Mouse (Mus musculus) heart, postnatal 0 days (tissue): ENCODE measurements around the gene Dnttip1. TPM values are rescaled to one million over a fixed set of nuclear protein-coding genes. Genes with fewer than 3 reads are reported as not detected.

Experiments
- ATAC-seq: fragments of 200-750 bp; cut with Nextera tagmentation; 2 replicates; pipeline ENCODE4 v1.8.0; 2017; ENCODE audit warnings: low read depth, moderate number of reproducible peaks, moderate library complexity; ENCODE audit not compliant: insufficient read depth
- DNase-seq: peaks from one replicate; pipeline ENCODE4 v3.0.0-alpha.2; 2016; ENCODE audit warnings: low spot score
- H3K27ac ChIP-seq: fragments of 300-500 bp; sonication (generic); 2 replicates; pipeline ENCODE4 v1.5.1; 2014; ENCODE audit warnings: low read depth, mild to moderate bottlenecking
- H3K27me3 ChIP-seq: fragments of 300-500 bp; sonication (generic); 2 replicates; pipeline ENCODE4 v1.6.1; 2014; ENCODE audit warnings: low read length, mixed read lengths; ENCODE audit not compliant: control insufficient read depth, insufficient read depth
- H3K36me3 ChIP-seq: fragments of 300-500 bp; sonication (generic); replicated peaks from 2 replicates; pipeline ENCODE4 v1.6.1; 2014; ENCODE audit warnings: low read length, mixed read lengths; ENCODE audit not compliant: control insufficient read depth, insufficient read depth
- H3K4me1 ChIP-seq: fragments of 300-500 bp; sonication (generic); 2 replicates; pipeline ENCODE4 v1.6.1; 2014; ENCODE audit warnings: antibody characterized with exemption; ENCODE audit not compliant: control insufficient read depth, insufficient read depth
- H3K4me2 ChIP-seq: fragments of 300-500 bp; sonication (generic); 2 replicates; pipeline ENCODE4 v1.6.1; 2014; ENCODE audit warnings: low read depth, mild to moderate bottlenecking, low read length, moderate library complexity
- H3K4me3 ChIP-seq: fragments of 300-500 bp; sonication (generic); 2 replicates; pipeline ENCODE4 v1.5.1; 2014; ENCODE audit warnings: low read depth, low read length
- H3K9ac ChIP-seq: fragments of 300-500 bp; sonication (generic); replicated peaks from 2 replicates; pipeline ENCODE4 v1.6.1; 2014; ENCODE audit warnings: low read depth, low read length, mixed read lengths
- H3K9me3 ChIP-seq: fragments of 300-500 bp; sonication (generic); replicated peaks from 2 replicates; pipeline ENCODE4 v1.6.1; 2016; ENCODE audit warnings: low read length; ENCODE audit not compliant: control insufficient read depth
- CTCF ChIP-seq: IDR thresholded peaks from 2 replicates; pipeline ENCODE4 v1.5.1; 2016; ENCODE audit warnings: antibody characterized with exemption, control low read depth, low read depth
- EP300 ChIP-seq: IDR thresholded peaks from 2 replicates; pipeline ENCODE4 v1.6.1; 2016; ENCODE audit warnings: antibody characterized with exemption, low read depth
- WGBS: fragments of 180-500 bp; shearing (Covaris S2); extraction: QIAGEN DNeasy Blood & Tissue Kit; methylation state at CpG from one replicate; pipeline ENCODE4 v1.1.7; 2014; 5-methylcytosine and 5-hydroxymethylcytosine counted together
- polyA plus RNA-seq: library from polyadenylated mRNA; unstranded; fragments of >200 nt; fragmentation: Nextera tagmentation; extraction: Ambion mirVana; gene quantifications from 2 replicates; pipeline ENCODE4 v1.2.1, GENCODE M21; 2015
- total RNA-seq: library from RNA; depleted of rRNA; stranded (reverse); fragments of >200 nt; gene quantifications from 2 replicates; pipeline ENCODE4 v1.2.3, GENCODE M21; 2014; ENCODE audit warnings: low replicate concordance

Dnttip1 gene
- total and polyA plus RNA-seq, 2 experiments from 2014 or later = 8.9 to 42.8 TPM

DNA sequence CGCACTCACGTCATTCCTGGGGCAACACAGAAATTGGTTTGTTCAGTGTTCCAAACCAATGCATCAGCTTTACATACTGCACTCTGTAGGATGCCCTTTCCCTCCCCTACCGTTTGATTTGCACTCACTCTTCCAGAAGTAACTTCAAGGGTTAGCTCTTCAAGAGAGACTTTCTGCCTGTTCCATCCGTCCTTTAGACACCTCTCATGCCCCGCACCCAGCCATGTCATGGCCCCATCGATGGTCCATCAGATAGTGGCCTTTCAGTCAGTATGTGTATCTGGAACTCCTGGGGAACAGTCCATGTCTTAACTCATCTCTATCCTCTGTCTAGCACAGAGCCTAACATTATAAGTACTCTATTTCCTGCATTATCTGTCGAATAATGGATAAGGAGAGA lies 16.8 kb downstream of the Dnttip1 start:
- 82% methylated on average over 7 of the region's 7 CpGs for WGBS
- no peak overlapping the region for H3K4me2 ChIP-seq
- H3K9ac ChIP-seq = no peak overlapping the region
- H3K36me3 ChIP-seq = peaks cover 87% of the 10 kb centered on the region
- 0 out of 2 replicates have a peak, but pooled peaks cover 4% of the 10 kb centered on the region for H3K4me1 ChIP-seq
- ATAC-seq = no peak
- no peaks in the 10 kb centered on the region for H3K27me3 ChIP-seq
- no peak overlapping the region for H3K4me3 ChIP-seq
- H3K9me3 ChIP-seq = no peaks in the 10 kb centered on the region
- no peak overlapping the region for H3K27ac ChIP-seq
- no peak for DNase-seq
- TF ChIP-seq EP300 (no peak), CTCF (no peak)

DNA sequence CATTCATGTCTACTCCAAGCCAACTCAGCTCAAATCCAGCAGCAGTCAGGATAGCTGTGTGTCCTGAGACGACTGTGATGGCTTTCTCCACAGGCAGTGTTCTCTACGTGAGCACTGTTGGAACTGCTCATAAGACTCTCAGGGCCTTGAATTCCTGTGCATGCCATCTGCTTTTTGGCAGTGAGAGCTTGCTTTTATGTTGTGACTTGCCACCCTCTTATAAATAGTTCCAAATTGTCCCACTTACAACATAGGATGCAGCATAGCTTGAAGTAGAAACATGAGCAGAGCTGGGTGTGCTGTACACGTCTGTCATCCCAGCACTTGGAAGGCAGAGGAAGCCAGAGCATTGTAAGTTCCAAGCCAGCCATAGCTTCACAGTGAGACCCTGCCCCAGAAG lies 20.1 kb downstream of the Dnttip1 start:
- ATAC-seq (no peak), DNase-seq (no peak)
- WGBS = 44% methylated on average over 3 of the region's 3 CpGs
- peaks cover 64% of the 10 kb centered on the region for H3K36me3 ChIP-seq
- H3K4me1 ChIP-seq = 0 out of 2 replicates have a peak, but pooled peaks cover 10% of the 10 kb centered on the region
- H3K27ac ChIP-seq = peak overlapping the region; percentile 36; the same call in 1 of the 2 replicates
- TF ChIP-seq CTCF (no peak), EP300 (no peak)
- H3K9ac ChIP-seq = no peak overlapping the region
- no peaks in the 10 kb centered on the region for H3K27me3 ChIP-seq
- H3K9me3 ChIP-seq = no peaks in the 10 kb centered on the region
- H3K4me3 ChIP-seq = no peak overlapping the region
- no peak overlapping the region for H3K4me2 ChIP-seq

GRCm38 (mm10) chr2:164767812-164768540 lies 22.2 kb downstream of the Dnttip1 start:
- Histone ChIP-seq H3K9ac (no peak overlapping the region), H3K4me2 (no peak overlapping the region), H3K36me3 (peaks cover 50% of the 10 kb centered on the region), H3K27ac (peak overlapping the region; percentile 74), H3K4me3 (no peak overlapping the region), H3K27me3 (no peaks in the 10 kb centered on the region), H3K9me3 (no peaks in the 10 kb centered on the region), H3K4me1 (peaks cover 20% of the 10 kb centered on the region; the same call in 1 of the 2 replicates)
- WGBS = 82% methylated on average over 15 of the region's 15 CpGs
- ATAC-seq (no peak), DNase-seq (no peak)
- TF ChIP-seq EP300 = no peak
- TF ChIP-seq CTCF = no peak

DNA sequence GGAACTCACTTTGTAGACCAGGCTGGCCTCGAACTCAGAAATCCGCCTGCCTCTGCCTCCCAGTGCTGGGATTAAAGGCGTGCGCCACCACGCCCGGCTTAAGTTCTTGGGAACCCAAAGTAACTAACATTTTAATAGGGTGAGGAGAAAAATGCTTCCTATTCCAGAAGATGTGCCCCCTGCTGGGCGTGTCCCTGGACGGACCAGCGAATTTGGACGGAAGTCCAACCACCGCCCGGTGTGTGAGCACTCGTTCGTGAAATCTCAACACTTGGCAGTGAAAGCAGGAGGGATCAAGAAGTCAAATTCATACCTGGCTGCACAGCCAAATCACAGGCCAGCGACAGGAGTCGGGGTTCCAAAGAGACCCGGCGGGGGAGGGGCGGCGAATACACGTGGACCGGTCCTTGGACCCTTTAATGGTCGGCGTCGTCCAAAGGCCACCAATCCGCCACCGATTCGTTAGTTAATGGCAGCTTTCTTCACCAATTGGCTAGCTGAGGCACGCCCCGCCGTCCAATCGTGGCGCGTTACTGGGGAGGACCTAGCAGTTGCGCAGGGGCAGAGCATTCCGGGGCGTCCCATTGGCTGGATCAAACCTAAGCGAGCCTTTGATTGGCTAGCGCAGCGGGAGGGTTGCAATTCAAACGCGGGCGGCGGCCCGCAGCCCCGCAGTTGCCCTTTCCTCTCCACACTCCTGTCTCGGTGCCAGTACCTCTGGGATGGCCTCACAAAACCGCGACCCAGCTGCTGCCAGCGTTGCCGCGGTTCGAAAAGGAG lies 23.7 kb downstream of the Dnttip1 start, which contains the start of gene Ube2c:
Gene Ube2c, plus strand, starts transcription at position 641 of the 780 bp plus-strand sequence.
- Histone ChIP-seq H3K4me2 (peak within 1 kb of the TSS; percentile 86), H3K9ac (peak within 1 kb of the TSS; percentile 58), H3K4me3 (peak within 1 kb of the TSS; percentile 68), H3K9me3 (no peaks in the 10 kb centered on the region), H3K4me1 (peaks cover 20% of the 10 kb centered on the region; the same call in 1 of the 2 replicates), H3K27ac (peak within 1 kb of the TSS; percentile 75), H3K36me3 (peaks cover 41% of the 10 kb centered on the region), H3K27me3 (no peaks in the 10 kb centered on the region)
- WGBS = 1% methylated on average over 53 of the region's 53 CpGs
- ATAC-seq (peak; percentile 98), DNase-seq (peak; percentile 98)
- peak; percentile 41 for TF ChIP-seq CTCF
- peak; percentile 92 for TF ChIP-seq EP300

DNA sequence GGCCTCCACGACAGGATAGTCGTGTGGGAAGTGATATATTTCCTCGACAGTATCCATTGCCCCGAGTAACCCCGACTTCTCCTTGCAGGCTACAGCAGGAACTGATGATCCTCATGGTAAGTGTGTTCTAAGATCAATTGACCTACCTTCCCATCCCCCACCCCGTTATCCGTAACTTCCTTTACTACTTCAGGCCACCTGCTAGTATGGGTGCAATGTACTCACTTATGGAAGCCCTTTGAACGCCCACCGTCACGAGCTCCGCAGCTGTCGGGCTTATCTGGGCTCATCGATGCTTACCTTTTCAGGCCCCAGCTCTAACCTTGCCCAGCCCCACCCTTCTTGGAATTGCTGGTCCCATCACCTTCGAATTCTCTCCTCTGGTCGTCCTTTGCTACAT lies 24.5 kb downstream of the Dnttip1 start:
- Histone ChIP-seq H3K9ac (peak overlapping the region; percentile 58), H3K36me3 (peaks cover 35% of the 10 kb centered on the region)
- 3% methylated on average over 15 of the region's 15 CpGs for WGBS

More for the DNA sequence above, 24.5 kb downstream of the Dnttip1 start:
- Histone ChIP-seq H3K27ac (peak overlapping the region; percentile 43), H3K4me2 (peak overlapping the region; percentile 86), H3K27me3 (no peaks in the 10 kb centered on the region), H3K4me3 (peak overlapping the region; percentile 68), H3K9me3 (no peaks in the 10 kb centered on the region), H3K4me1 (peaks cover 20% of the 10 kb centered on the region; the same call in 1 of the 2 replicates)
- TF ChIP-seq EP300 = no peak
- TF ChIP-seq CTCF = no peak
- DNase-seq (no peak), ATAC-seq (no peak)
